Mouse (Mus musculus): ENCODE measurements around the gene Emcn. TPM values are rescaled to one million over a fixed set of nuclear protein-coding genes. Genes with fewer than 3 reads are reported as not detected.

Gene Emcn
- polyA plus RNA-seq (2012; rRNA removed), result 32.3 and 49.6 TPM in 2 replicates

GRCm38 (mm10) chr3:137340938-137341337 is at the start of gene Emcn:
TSS of gene Emcn (plus strand) at chr3:137341067.
- no peaks in the 10 kb centered on the region for H3K4me1 ChIP-seq (ENCODE audit: control insufficient read depth, insufficient read depth, low read length)
- peak; percentile 13 for DNase-seq
- 34% methylated on average over 8 of the region's 8 CpGs for WGBS
- no peak for TF ChIP-seq POLR2A (IDR thresholded peaks at IDR 0.05; ENCODE audit: borderline replicate concordance, extremely low read depth, low read depth, low read length)
- TF ChIP-seq CTCF (IDR thresholded peaks at IDR 0.05; ENCODE audit: insufficient read depth, low read length), result no peak
- peak within 1 kb of the TSS; percentile 80 for H3K4me3 ChIP-seq (replicated peaks; ENCODE audit: extremely low read depth, low read depth, low read length)

DNA sequence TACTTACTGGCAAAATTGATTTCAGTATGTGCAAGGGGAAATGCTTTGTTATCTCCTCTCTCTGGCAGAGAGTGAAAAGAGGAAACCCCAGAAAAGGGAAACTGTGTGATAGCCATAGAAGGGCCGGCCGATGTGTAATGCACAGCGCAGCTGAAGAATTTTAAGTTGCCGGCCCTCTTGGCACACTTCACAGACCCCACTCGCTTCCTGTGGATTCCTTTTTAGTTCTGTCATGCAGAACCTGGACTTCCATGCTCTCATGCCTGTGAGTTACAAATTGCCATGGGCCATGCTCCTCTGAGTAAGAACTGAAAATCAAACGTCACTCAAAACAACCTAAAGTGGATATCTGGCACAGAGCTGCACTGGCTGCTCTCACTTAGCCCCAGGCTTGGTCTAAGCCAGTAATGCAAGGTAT is 47.7 kb upstream of the Emcn start:
- 12% methylated on average over 6 of the region's 6 CpGs for WGBS
- DNase-seq, result no peak
- H3K4me1 ChIP-seq (ENCODE audit: control insufficient read depth, insufficient read depth, low read length), result no peaks in the 10 kb centered on the region; the same call in 1 of the 2 replicates
- TF ChIP-seq POLR2A (IDR thresholded peaks at IDR 0.05; ENCODE audit: borderline replicate concordance, extremely low read depth, low read depth, low read length) (no peak), CTCF (IDR thresholded peaks at IDR 0.05; ENCODE audit: insufficient read depth, low read length) (no peak)
- H3K4me3 ChIP-seq (replicated peaks; ENCODE audit: extremely low read depth, low read depth, low read length), result no peak overlapping the region

DNA sequence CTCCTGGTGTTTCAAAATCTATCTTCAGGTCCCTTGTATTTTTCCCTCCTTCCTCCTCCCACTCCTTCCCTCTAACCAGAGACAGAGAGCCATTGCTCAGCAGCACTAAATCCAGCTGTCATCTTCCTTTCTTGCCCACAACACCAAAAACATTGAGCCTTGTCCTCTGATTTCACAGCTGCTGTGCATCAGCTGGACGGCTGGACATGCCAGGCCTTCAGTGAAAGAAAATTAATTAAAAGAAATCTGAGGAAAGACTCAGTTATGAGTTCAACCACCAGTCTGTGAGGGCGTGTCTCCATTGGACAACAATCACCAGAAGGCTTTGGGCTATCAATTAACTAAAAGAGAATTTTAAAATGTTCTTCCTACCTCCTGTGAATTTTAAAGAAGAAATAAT is 42.6 kb upstream of the Emcn start:
- Histone ChIP-seq H3K4me1 (ENCODE audit: control insufficient read depth, insufficient read depth, low read length) (no peaks in the 10 kb centered on the region), H3K4me3 (replicated peaks; ENCODE audit: extremely low read depth, low read depth, low read length) (no peak overlapping the region)
- TF ChIP-seq CTCF (IDR thresholded peaks at IDR 0.05; ENCODE audit: insufficient read depth, low read length) (no peak), POLR2A (IDR thresholded peaks at IDR 0.05; ENCODE audit: borderline replicate concordance, extremely low read depth, low read depth, low read length) (no peak)
- 59% methylated on average over 2 of the region's 2 CpGs for WGBS
- DNase-seq, result no peak

DNA sequence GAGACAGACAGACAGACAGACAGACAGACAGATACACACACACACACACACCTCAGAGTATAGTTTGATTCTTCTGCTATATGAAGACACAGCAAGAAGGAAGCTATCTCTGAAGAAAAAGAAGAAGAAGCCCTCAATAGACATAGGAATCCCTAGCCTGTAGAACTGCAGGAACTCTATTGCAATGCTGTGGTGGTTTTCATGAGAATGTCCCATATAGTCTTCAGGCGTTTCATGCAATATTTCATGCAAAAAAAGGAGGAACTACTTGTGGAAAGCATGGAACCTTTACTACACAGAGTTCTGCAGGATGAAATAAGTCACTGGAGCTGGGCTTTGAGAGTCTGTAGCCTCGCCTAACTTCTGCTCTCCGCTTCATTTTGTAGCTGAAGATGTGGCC is 40.7 kb upstream of the Emcn start:
- DNase-seq, result no peak
- 69% methylated on average over 3 of the region's 3 CpGs for WGBS
- H3K4me3 ChIP-seq (replicated peaks; ENCODE audit: extremely low read depth, low read depth, low read length), result no peak overlapping the region
- H3K4me1 ChIP-seq (ENCODE audit: control insufficient read depth, insufficient read depth, low read length), result no peaks in the 10 kb centered on the region
- TF ChIP-seq POLR2A (IDR thresholded peaks at IDR 0.05; ENCODE audit: borderline replicate concordance, extremely low read depth, low read depth, low read length), result no peak
- no peak for TF ChIP-seq CTCF (IDR thresholded peaks at IDR 0.05; ENCODE audit: insufficient read depth, low read length)

GRCm38 (mm10) chr3:137301195-137301594 is 39.7 kb upstream of the Emcn start:
- no peak for TF ChIP-seq POLR2A (IDR thresholded peaks at IDR 0.05; ENCODE audit: borderline replicate concordance, extremely low read depth, low read depth, low read length)
- no peak for TF ChIP-seq CTCF (IDR thresholded peaks at IDR 0.05; ENCODE audit: insufficient read depth, low read length)
- Histone ChIP-seq H3K4me1 (ENCODE audit: control insufficient read depth, insufficient read depth, low read length) (no peaks in the 10 kb centered on the region), H3K4me3 (replicated peaks; ENCODE audit: extremely low read depth, low read depth, low read length) (no peak overlapping the region)
- DNase-seq, result no peak

DNA sequence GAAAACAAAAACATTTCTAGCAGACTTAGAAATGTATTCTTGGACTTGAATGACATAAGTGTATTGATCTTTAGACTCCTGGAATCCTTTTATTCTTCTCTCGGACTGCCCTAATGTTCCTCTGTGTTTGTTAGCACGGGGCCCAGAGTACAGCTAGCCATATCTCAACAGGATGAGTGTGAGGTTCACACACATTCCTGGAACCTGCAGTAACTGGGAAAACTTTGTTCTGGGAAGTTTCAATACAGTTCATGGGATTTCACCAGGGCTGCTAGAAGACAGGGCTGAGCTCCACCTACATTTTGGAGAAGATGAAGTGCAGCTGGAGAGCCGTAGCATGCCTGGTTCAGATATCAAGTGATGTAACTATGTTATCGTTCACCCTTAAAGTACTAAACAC is 38.1 kb upstream of the Emcn start:
- TF ChIP-seq CTCF (IDR thresholded peaks at IDR 0.05; ENCODE audit: insufficient read depth, low read length), result no peak
- no peak for TF ChIP-seq POLR2A (IDR thresholded peaks at IDR 0.05; ENCODE audit: borderline replicate concordance, extremely low read depth, low read depth, low read length)
- 68% methylated on average over 4 of the region's 4 CpGs for WGBS
- Histone ChIP-seq H3K4me3 (replicated peaks; ENCODE audit: extremely low read depth, low read depth, low read length) (no peak overlapping the region), H3K4me1 (ENCODE audit: control insufficient read depth, insufficient read depth, low read length) (no peaks in the 10 kb centered on the region)
- DNase-seq, result no peak

DNA sequence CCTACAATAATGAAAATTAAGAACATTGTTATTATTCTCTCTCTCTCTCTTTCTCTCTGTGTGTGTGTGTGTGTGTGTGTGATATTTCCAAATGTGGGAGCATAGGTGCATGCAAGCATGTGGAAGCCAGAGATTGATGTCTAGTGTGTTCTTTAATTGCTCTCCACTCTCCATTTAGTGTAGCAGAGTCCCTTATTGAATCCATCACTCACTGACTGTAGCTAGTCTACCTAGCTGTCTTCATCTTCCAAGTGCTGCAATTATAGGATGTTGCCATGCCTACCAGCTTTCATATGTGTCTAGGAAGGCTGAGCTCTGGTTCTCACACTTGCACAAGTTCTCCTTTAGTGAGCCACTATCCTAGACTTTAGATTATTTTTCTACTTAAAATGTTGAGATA is 30.9 kb upstream of the Emcn start:
- DNase-seq, result no peak
- H3K4me1 ChIP-seq (ENCODE audit: control insufficient read depth, insufficient read depth, low read length), result no peaks in the 10 kb centered on the region
- no peak for TF ChIP-seq POLR2A (IDR thresholded peaks at IDR 0.05; ENCODE audit: borderline replicate concordance, extremely low read depth, low read depth, low read length)
- TF ChIP-seq CTCF (IDR thresholded peaks at IDR 0.05; ENCODE audit: insufficient read depth, low read length), result no peak
- H3K4me3 ChIP-seq (replicated peaks; ENCODE audit: extremely low read depth, low read depth, low read length), result no peak overlapping the region

DNA sequence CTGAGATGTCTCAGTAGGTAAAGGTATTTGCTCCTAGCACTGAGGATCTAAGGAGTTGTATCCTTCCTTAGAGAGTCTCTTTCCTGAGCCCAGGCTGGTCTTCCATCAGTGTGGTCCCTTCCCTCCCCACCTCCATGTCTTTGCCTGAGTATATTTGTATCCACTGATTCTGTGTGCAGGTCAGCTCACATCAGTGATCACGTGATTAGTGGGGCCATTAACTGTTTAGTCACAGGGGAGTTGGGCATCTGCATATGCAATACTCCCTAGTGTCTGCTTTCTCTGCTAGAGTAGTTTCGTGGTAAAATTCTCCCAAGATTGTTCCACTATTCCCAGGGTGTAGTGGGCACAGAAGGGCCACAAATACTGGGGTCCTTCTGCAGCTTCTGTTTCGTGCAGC is 28.3 kb upstream of the Emcn start:
- no peak for TF ChIP-seq CTCF (IDR thresholded peaks at IDR 0.05; ENCODE audit: insufficient read depth, low read length)
- no peak for TF ChIP-seq POLR2A (IDR thresholded peaks at IDR 0.05; ENCODE audit: borderline replicate concordance, extremely low read depth, low read depth, low read length)
- Histone ChIP-seq H3K4me1 (ENCODE audit: control insufficient read depth, insufficient read depth, low read length) (no peaks in the 10 kb centered on the region), H3K4me3 (replicated peaks; ENCODE audit: extremely low read depth, low read depth, low read length) (no peak overlapping the region)
- DNase-seq, result no peak
- 77% methylated on average over 3 of the region's 3 CpGs for WGBS

- no peak for DNase-seq
- 85% methylated on average over 2 of the region's 2 CpGs for WGBS
- TF ChIP-seq POLR2A (IDR thresholded peaks at IDR 0.05; ENCODE audit: borderline replicate concordance, extremely low read depth, low read depth, low read length) (no peak), CTCF (IDR thresholded peaks at IDR 0.05; ENCODE audit: insufficient read depth, low read length) (no peak)
- Histone ChIP-seq H3K4me1 (ENCODE audit: control insufficient read depth, insufficient read depth, low read length) (no peaks in the 10 kb centered on the region), H3K4me3 (replicated peaks; ENCODE audit: extremely low read depth, low read depth, low read length) (no peak overlapping the region)
These were observed 27.0 kb upstream of the Emcn start for GRCm38 (mm10) chr3:137313775-137314362.

- 85% methylated on average over 2 of the region's 2 CpGs for WGBS
- TF ChIP-seq CTCF (IDR thresholded peaks at IDR 0.05; ENCODE audit: insufficient read depth, low read length) (no peak), POLR2A (IDR thresholded peaks at IDR 0.05; ENCODE audit: borderline replicate concordance, extremely low read depth, low read depth, low read length) (no peak)
- DNase-seq, result no peak
- Histone ChIP-seq H3K4me1 (ENCODE audit: control insufficient read depth, insufficient read depth, low read length) (no peaks in the 10 kb centered on the region), H3K4me3 (replicated peaks; ENCODE audit: extremely low read depth, low read depth, low read length) (no peak overlapping the region)
These were observed 22.5 kb upstream of the Emcn start for GRCm38 (mm10) chr3:137318371-137318770.

Data from lung, adult 2 months (tissue).